Mouse (Mus musculus) regulatory T cell (primary cell): ENCODE data around the gene Plekho1.
"Not testable (repeated sequence)": the region's sequence is repeated elsewhere in the genome, so short reads cannot be mapped to it uniquely, and the experiment has no call there.

ENCODE experiments used
- in situ Hi-C: fragments of 300-600 bp; cut with MboI, MseI; formaldehyde crosslinking; loops from one replicate; pipeline ENCODE4 v1.15.1; 2025; ENCODE audit warnings: high pct_unique_total_duplicates

Plekho1 gene

DNA sequence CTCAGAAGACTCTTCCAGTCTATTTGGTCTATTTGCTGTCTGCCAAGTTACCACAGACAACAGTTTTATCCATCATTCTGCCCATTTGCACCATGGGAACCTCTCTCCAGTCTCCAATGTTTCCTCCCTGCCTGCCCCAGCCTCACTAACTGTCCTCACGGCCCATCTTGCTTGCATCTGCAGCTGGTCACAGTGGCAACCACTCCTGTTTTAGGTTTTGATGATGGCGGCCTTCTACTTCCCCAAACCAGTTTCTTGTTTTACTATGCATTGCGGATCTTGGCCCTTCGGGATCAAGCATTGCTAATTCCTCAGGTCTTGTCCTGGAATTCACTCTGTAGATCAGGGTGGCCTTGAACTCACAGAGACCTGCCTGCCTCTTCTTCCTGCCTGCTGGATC lies 13.7 kb downstream of the Plekho1 start:
- in situ Hi-C loops = no loop called here

DNA sequence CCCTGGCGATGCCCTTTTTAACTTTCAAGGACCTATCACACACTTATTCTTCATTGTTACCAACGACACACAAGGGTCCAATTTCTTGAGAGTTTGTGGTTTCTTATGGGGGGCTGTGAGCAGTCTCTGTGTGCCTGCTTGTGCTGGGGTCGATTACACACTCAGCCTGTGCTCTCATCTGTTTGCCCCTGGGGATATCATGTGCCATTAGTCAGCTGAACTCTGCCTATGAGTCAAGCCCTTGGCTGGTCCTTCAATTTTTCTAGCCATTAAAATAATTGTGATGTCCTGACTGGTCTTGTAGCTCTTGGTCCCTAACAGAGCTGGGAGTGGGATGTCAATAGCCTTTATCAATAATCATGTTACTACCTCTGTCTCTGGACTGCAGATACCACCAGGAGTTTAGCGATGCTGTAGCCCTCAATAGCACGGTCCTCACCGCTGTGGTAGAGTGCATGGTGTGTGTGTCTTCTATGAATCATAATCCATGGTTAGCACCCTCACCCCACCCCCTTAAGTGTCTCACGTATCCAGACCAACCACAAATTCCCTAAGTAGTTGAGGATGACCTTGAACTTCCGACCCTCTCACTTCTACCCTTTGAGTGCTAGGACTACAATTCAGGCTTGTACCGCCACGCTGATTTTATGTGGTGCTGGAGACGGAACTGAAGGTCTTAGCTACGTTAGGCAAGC lies 15.4 kb downstream of the Plekho1 start:
- in situ Hi-C loops = no loop called here

DNA sequence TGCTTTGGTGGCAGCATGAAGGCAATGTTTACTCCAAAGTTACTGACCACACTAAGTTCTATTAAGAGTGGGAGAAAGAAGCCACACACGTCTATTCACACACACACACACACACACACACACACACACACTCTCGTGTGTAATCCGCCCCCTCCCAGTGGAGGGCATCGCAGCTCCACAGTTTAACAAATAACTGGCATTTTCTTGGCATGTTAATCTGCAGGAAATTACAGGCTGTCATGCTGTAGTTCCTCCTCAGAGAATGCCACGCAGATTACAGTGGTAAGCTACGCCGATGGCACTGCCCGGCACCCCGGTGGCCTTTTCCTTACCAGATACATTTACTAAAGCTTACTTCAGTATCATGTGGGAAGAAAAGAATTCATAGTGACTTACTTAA lies 17.5 kb downstream of the Plekho1 start:
- in situ Hi-C loops = no loop called here

DNA sequence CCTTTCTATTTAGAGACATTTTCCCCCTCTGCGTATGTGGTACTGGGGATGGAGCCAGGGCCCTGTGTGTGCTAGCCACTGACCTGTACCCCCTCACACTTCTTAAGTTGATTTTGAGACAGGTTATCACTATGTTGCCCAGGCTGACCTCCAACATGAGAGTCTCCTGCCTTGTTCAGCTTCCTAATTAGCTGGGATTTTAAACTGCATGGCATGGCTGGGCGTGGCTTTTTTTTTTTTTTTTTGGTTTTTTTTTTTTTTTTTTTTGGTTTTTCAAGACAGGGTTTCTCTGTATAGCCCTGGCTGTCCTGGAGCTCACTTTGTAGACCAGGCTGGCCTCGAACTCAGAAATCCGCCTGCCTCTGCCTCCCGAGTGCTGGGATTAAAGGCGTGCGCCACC lies 18.2 kb downstream of the Plekho1 start:
- in situ Hi-C loops = not testable (repeated sequence)

DNA sequence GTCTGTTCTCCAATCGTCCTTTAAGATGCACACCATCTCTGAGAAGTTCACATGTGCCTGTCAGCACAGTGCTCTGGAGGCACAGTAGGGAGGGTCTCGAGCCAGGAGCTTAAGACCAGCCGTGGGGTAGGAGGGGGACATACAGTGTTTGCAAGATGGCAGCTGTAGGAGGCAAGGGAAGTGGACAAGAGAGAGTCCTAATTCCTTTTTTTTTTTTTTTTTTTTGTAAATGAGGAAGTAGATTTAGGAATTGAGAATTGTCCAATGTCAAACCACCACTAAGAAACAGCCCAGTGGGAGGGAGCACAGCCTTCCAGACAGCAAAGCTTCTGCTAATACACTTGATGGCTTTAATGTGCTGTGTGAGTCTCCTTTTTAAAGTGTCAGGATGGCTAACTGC lies 18.7 kb downstream of the Plekho1 start:
- in situ Hi-C loops = no loop called here

DNA sequence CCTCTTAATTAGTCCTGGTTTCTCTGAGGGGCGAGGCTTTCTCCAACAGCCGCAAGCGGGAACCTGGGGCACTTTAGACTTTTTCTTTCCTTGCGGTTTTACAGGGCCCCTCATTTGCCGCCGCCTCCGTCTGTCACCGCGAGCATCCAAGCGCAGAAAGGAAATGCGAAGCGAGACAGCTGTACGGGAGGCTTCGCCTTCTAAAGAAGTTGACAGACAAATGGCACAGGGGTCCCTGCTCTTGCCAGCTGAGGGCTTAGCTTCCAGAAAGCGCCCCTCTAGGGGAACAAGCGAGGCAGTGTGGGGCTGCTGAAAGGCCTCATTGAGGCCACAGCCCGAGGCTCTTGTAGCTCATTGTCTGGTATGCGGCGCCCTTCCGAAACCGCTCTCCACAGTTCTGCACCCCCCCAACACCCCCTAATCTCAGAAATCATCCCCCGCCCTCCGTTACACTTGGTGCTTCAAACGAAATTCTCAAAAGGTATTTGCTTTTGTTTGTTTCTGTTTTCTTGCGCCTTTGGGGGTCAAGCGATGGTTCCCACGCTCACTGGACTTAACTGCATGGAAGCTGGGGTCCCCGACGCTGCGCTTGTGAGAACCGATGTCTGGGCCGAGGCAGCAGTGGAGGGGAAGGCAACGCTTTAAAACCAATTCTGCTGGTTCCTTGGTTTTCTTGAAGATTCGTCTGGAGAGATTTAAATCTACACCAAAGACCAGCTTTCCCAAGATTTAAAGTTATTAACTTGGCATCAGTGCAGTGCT lies 22.7 kb downstream of the Plekho1 start:
- in situ Hi-C loops = no loop called here

DNA sequence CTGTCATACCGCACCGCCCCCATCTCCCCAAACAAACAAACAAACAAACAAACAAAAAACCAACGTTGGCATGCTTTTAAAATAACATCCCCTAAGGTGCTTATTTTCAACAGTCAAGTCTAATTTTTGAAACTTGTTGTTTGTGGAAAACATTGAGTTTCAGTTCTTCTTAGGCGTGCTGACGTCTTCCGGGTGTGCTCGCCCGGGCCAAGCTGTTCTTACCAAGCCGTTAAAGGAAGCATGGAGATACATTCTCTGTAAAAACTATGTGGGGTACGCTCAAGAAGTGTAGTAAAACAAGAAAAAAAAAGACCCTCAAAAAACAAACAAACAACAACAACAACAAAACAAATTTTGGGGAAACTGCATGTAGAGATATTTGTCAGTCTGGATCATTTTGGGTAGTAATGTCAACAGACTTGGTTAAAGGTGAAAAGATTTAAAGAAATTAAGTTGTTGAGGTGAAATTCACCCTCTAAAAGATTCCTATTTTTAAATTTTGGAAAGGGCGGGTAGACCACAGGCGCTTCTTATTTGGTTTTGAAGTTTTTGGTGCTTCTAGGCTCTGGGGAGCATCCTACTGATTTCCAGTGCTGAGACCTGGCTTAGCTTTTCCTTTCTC lies 23.4 kb downstream of the Plekho1 start:
- in situ Hi-C loops = no loop called here

DNA sequence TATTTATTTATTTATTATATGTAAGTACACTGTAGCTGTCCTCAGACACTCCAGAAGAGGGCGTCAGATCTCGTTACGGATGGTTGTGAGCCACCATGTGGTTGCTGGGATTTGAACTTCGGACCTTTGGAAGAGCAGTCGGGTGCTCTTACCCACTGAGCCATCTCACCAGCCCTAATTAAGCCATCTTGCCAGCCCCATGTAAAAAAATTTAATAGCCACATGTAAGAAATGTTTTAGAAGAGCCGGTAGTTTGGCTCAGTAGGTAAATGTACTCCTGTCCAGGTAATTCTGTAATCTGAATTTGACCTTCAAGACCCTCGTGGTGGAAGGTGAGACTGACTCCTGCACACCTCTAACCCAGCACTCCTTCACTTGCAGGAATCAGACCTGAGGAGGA lies 25.1 kb downstream of the Plekho1 start:
- in situ Hi-C loops = not testable (repeated sequence)

DNA sequence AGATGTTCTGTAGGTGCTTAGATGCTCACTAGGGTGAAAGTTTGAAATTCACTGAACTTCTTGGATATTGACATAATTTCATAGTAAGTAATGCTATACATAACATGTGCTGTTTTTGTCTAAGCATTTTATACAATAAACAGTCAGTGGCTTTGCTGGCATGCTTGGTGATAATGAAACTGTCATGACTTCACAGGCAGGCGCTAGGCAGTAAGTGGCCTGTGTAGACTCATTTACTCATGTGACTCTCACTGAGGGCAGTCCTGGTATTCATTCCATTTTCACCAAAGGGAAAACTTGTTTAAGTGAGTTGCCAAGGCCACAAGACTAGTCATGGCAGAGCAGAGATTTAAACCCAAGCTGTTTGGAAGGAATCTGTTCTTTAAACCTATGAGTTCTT lies 26.5 kb downstream of the Plekho1 start:
- in situ Hi-C loops = no loop called here

DNA sequence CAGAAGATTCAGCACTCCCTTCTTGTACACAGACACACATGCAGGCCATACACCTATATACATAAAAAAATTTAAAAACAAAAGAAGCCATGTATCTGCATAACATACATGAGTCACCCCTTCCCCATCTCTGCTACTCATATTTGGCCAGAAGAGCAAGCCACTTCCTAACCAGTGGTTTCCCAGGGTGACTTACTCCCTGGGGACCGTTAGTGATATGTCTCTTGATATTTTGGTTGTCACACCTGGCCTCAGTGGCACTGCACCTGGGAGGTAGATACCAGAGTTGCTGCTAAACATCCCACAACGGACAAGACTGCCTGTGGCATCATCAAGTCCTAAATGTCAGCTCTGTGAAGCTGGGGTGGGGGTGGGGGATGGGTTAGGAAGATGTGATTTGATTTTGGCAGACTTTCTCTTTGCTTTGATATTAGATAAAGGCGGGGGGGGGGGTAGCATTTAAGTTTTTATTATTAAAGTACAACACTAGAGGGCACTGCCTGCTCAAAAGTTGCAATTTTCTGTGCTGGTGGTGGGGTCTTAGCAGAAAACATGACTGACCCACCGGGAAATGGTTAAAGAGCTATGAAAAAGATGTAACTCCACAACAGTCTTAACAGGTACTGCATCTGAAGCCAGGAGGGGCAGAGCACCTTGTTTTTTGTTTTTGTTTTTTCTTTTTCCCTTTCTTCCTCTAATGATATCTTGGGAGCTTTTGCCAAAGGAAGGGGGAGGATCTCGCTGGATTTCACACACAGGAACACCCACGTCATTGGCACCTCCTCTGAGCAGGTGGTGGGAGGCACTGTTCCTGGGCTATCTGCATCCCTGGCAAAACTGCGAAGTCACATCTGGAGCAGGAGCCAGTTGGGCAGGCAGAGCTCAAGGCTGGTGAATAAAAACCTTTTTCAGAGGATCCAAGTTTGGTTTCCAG lies 30.0 kb downstream of the Plekho1 start:
- in situ Hi-C loops = no loop called here

DNA sequence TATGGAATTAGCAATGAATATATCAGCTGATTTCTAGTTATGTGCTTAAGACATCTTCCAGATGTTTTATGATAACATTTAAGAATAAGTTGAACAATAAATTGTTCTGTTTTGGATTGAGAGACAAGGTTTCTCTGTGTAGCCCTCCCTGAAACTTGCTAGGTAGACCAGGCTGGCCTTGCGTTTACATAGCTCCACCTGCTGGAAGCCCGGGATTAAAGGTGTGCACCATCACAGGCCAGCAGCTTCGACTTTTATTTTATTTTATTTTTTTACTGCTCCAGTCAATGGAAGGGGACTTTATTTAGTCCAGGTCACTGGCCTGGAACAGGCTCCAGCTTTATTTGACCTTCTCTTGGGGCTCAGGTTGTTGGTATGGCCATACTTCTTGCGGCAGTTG lies 32.1 kb downstream of the Plekho1 start:
- in situ Hi-C loops = loop anchor here (5.0 kb wide), 1 partner anchor 79 kb away; no protein-coding TSS in a partner anchor

DNA sequence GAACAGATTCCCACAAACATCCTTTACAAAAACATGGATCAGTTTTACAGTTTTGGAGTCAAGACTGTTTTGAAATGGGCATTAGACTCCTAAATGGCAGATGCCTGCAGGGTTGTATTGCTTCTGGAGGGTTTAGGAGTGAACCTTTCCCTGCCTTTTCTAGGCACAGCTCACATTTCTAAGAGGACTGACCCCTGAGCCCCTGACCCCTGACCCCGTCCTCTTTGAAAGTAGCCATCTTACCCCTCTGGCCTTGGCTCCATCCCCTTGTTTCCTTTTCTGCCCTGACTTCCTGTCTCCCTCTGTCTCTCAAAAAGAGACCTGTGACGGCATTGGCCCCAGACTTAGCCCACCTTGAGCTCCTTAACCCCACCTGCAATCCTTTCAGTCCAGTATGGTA lies 32.6 kb downstream of the Plekho1 start:
- in situ Hi-C loops = loop anchor here (5.0 kb wide), 1 partner anchor 79 kb away; no protein-coding TSS in a partner anchor

DNA sequence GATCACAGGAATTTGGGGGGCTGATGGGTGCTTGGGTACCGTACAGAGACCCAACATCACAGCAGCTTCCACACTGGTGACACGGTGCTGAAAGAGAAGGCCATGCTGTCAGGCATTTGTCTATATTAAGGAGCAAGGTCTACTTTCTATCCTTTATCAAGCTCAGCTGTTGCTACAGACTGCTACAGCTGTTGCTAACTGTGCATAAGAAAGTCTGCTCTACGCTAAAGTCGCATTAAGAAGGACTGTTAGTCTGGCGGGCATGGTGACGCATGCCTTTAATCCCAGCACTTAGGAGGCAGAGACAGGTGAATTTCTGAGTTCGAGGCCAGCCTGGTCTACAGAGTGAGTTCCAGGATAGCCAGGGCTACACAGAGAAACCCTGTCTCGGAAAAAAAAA lies 33.6 kb downstream of the Plekho1 start:
- in situ Hi-C loops = loop anchor here (5.0 kb wide), 1 partner anchor 80 kb away; no protein-coding TSS in a partner anchor

DNA sequence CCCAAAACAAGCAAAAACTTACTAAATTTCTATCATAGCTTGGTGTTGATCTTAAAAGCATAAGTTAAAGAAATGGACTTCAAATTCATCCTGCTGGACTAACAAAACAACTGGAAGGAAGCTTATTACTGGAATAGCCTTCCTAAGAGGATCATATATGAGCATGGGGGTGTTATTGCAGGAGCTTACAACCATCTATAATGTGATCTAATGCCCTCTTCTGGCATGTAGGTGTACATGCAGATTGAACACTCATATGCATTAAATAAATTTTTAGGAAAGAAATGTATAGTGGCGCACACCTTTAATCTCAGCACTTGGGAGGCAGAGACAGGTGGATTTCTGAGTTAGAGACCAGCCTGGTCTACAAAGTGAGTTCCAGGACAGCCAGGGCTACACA lies 36.0 kb downstream of the Plekho1 start:
- in situ Hi-C loops = loop anchor here (5.0 kb wide), 1 partner anchor 82 kb away; no protein-coding TSS in a partner anchor

DNA sequence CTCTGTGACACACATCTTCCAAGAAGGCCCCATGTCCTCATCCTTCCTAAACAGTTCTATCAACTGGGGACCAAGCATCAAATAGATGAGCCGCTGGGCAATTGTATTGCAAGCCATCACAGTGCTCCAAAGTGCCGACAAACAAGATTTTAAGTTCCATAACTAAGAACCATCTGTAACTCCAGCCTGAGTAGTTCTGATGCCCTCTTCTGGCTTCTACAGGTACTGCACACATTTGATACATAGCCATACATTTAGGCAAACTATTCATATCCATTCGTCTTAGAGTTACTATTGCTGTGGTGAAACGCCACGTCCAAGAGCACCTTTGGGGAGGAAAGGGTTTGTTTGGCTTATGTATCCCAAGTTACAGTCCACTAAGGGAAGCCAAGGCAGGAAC lies 36.7 kb downstream of the Plekho1 start:
- in situ Hi-C loops = no loop called here

DNA sequence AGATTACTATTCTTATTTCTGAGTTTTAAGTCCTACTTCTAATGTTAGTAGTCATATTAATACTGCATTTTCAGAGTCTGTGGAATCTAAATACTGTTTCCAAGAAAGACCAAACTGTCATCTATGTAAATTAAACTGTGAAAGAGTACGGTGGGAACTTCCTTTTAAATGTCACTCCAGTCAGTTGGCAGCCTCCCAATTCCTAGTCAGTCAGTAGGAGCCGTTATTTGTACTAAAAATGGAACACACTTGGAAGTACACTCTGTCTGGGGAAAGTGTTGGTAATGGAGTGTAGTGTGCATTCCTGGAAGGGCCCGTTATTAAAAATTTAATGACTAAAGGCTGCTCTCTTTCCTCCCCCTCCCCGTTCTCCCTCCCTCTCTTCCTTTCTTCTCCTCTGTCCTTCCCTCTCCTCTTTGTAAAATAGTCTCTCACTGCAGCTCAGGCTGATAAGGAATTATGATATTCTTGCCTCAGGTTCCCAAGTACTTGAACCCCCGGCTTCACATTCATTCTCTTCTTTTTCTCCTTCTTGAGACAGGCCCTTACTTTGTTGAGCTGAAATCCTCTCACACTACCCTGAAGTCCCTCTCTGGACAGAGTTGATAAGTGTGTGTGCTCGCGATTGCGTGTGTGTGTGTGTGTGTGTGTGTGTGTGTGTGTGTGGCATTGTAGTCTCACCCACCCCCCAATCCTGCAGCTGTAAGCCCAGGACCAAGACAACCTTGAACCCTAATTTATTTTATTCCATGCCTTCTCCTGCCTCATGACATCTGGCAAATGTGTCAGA lies 38.2 kb downstream of the Plekho1 start:
- in situ Hi-C loops = no loop called here

DNA sequence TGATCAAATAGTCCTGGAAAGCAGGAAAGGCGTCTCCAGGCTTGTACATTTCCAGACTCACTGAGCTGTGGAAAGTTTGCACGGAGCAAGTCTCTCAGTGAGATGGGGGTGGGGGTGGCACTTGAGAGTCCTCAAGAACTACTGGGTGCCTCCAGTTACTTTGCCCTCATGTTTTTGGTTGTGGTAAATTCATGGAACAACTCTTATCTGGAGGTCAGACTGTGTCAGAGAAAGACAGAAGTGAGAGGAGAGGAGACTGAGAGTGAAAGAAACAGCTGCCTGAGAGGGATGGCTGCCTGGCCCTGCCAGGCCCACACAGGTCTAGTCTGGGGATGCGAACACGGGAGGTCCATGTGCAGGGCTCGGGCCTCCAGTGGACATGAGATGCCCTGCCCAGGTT lies 40.5 kb downstream of the Plekho1 start:
- in situ Hi-C loops = no loop called here

DNA sequence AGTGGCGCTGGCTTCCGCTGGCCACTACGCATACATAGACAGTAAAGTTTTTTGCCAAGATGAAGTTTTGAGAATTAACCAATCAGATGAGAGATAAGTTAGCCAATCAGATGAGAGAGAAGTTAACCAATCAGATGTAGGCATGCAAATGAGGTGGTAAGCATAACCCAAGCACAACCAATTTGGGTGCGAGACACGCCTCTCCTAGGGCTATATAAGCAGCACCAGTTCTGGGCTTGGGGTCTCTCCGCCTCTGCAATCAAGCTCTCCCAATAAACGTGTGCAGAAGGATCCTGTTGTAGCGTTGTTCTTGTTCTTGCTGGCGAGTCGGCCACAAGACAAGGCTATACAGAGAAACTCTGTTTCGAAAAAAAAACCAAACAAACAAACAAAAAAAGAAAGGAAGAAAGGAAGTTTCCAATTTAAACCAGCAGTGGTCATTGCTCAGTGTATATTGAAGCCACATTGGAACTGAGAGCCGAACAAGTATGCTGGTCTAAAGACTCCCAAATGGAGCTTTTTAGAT lies 41.1 kb downstream of the Plekho1 start:
- in situ Hi-C loops = loop anchor here (5.0 kb wide), 1 partner anchor 87 kb away; no protein-coding TSS in a partner anchor

DNA sequence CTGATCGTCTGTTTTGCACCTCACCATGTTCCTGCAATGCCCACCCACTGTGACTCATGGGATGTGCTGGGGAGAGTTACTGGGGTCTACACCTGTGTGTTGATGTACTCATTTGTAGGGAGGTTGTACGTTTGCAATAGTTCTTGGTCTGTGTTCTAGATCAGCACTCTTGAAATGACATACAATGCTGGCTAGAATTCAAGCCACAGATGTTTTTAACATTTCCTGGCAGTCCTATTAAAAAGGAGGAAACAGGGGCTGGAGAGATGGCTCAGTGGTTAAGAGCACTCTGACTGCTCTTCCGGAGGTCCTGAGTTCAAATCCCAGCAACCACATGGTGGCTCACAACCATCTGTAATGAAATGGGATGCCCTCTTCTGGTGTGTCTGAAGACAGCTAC lies 42.3 kb downstream of the Plekho1 start:
- in situ Hi-C loops = loop anchor here (5.0 kb wide), 1 partner anchor 86 kb away; no protein-coding TSS in a partner anchor

DNA sequence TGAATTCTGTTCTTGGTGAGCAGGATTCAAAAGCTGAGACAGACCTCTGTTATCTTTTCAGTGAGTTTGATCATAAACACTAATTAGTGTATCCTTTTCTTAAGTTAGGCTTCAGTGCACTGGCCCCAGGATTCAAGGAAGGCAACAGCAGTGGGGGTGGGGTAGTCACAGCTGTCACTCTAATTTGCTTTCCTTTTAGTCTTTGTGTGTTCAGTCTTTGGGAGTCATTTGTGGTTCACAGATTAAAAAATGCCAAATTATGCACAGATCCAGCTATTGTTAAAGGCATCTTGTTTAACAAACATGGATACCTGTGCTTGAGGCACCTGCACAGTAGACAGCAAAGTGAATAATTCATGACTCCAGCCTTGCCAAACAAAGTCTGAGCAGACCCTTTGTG lies 42.8 kb downstream of the Plekho1 start:
- in situ Hi-C loops = loop anchor here (5.0 kb wide), 1 partner anchor 86 kb away; no protein-coding TSS in a partner anchor
